Mouse (Mus musculus): ENCODE data around the gene Gm27021. TPM values are rescaled to one million over a fixed set of nuclear protein-coding genes. Genes with fewer than 3 reads are reported as not detected.

The Gm27021 gene
- polyA plus RNA-seq, 1 experiment from 2014 or later = 3.2 TPM

DNA sequence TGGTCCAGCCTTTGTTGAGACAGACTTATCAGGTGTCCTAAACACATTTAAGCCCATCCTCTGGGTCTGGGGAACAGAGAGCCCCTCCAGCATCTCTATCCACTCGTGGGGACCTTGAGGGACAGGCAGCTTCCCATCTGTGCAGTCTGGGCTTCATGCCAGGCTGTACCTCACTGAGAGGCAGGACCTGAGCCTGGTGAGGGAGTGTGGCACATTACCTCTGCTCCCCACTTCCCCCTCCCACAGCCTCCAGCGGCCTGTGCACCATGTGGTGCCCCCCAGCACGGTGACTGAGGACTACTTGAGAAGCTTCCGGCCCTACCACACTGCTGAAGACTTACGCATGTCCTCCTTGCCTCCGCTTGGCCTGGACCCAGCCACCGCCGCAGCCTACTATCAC lies 101.2 kb downstream of the Gm27021 start:
- WGBS = 90% methylated on average over 8 of the region's 8 CpGs
- Histone ChIP-seq H3K9me3 (no peaks in the 10 kb centered on the region), H3K27ac (peak overlapping the region; percentile 74), H3K4me3 (no peak overlapping the region), H3K36me3 (peaks cover 86% of the 10 kb centered on the region), H3K27me3 (ENCODE audit: insufficient read depth, poor library complexity, severe bottlenecking) (peaks cover 3% of the 10 kb centered on the region; the same call in 1 of the 2 replicates), H3K4me1 (replicated peaks) (peaks cover 95% of the 10 kb centered on the region)
- DNase-seq (ENCODE audit: low spot score) = no peak

GRCm38 (mm10) chr8:120565151-120565711 lies 102.6 kb downstream of the Gm27021 start:
- Histone ChIP-seq H3K4me3 (no peak overlapping the region; the same call in 1 of the 2 replicates), H3K4me1 (replicated peaks) (peaks cover 95% of the 10 kb centered on the region), H3K36me3 (peaks cover 77% of the 10 kb centered on the region), H3K9me3 (no peaks in the 10 kb centered on the region), H3K27me3 (ENCODE audit: insufficient read depth, poor library complexity, severe bottlenecking) (peaks cover 3% of the 10 kb centered on the region; the same call in 1 of the 2 replicates), H3K27ac (peak overlapping the region; percentile 75)
- WGBS = 13% methylated on average over 7 of the region's 7 CpGs
- peak; percentile 61 for DNase-seq (ENCODE audit: low spot score)

DNA sequence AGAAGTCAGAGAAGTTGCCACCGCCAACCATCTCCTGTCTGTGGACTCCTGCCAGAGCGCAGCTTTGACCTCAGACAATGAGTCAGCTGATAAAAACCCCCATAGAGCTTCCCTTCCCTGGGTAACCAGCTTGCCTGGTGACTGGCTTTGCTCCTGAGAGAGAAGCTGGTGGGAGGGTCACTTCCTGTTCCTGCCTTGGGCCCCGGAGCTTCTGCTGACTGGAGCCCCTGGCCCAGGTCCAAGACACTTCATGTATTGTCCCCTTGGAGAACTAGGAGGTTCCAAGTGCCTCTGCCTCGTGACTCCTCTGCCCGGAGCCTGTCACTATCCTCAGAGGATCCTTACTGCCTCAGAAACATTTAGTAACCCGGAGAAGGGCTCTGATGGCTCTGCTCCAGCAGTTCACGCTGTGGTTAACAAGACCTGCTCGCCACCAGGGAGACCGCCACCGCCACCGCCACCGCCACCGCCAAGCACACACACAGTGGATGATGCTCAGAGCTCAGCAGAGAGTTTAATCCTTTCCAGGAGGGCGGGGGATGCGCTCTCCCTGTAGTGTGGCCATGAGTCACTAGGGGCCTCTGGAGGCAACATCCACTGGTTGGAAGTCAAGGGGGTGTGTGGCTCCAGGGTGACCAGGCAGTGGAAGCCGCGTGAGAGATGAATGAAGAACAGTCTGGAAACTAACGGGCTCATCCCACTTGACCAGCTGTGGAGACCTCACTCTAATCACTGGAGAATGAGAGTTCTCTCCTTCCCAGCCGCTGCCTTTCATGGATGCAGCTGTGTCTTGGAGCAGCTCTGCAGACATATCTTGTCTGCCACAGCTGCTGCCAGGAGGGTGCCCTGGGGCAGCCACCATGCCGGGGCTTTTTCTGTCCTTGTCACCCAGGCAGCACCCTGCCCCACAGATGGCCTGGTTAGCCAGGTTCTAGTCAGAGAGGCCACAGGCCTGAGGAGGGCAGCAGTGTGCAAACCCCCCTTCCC lies 103.7 kb downstream of the Gm27021 start:
- DNase-seq (ENCODE audit: low spot score) = peak; percentile 50
- Histone ChIP-seq H3K4me3 (peak overlapping the region; percentile 11; the same call in 1 of the 2 replicates), H3K27ac (peak overlapping the region; percentile 84), H3K27me3 (ENCODE audit: insufficient read depth, poor library complexity, severe bottlenecking) (peaks cover 3% of the 10 kb centered on the region; the same call in 1 of the 2 replicates), H3K36me3 (peaks cover 69% of the 10 kb centered on the region), H3K9me3 (no peaks in the 10 kb centered on the region), H3K4me1 (replicated peaks) (peaks cover 95% of the 10 kb centered on the region)
- 47% methylated on average over 20 of the region's 20 CpGs for WGBS

GRCm38 (mm10) chr8:120563348-120563724 lies 104.5 kb downstream of the Gm27021 start:
- 0 out of 2 replicates have a peak overlapping the region, but pooled peaks have one; percentile 11 for H3K4me3 ChIP-seq
- H3K27ac ChIP-seq = peak overlapping the region; percentile 84
- no peaks in the 10 kb centered on the region for H3K9me3 ChIP-seq
- H3K27me3 ChIP-seq (ENCODE audit: insufficient read depth, poor library complexity, severe bottlenecking) = peaks cover 3% of the 10 kb centered on the region; the same call in 1 of the 2 replicates
- peaks cover 68% of the 10 kb centered on the region for H3K36me3 ChIP-seq
- 14% methylated on average over 8 of the region's 8 CpGs for WGBS
- no peak for DNase-seq (ENCODE audit: low spot score)
- peaks cover 100% of the 10 kb centered on the region for H3K4me1 ChIP-seq (replicated peaks)

DNA sequence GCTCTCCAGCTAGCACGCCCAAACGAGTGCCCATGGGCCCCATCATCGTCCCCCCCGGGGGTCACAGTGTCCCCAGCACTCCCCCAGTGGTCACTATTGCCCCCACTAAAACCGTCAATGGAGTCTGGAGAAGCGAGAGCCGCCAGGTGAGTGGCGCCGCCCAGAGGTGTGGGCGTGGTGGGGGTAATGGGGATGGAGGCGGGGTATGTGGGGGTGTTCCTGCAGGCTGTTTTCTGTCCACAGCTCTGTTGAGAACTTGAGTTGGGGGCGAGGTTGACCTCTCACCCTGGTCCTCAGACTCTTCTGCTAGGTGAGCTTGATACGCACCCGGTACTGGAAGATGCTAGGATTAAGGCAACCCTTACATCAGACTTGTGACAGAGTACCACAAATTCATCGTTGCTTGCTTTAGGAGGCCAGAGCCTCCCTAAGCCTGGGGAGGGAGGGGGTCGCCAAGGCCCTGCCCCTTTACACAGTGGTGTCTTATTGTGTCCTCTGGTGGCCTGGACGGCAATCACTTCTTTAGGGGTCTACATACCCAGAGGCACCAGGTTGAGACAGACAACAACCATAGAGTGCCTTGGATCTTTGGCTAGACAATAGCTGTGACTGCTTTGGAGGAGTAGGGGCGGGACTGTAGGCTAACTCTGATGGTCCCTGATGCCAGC lies 105.1 kb downstream of the Gm27021 start:
- Histone ChIP-seq H3K27ac (peak overlapping the region; percentile 84), H3K4me3 (no peak overlapping the region), H3K36me3 (peaks cover 66% of the 10 kb centered on the region), H3K9me3 (no peaks in the 10 kb centered on the region), H3K4me1 (replicated peaks) (peaks cover 100% of the 10 kb centered on the region), H3K27me3 (ENCODE audit: insufficient read depth, poor library complexity, severe bottlenecking) (peaks cover 7% of the 10 kb centered on the region; the same call in 1 of the 2 replicates)
- WGBS = 81% methylated on average over 18 of the region's 18 CpGs
- no peak for DNase-seq (ENCODE audit: low spot score)

GRCm38 (mm10) chr8:120561539-120562435 lies 106.1 kb downstream of the Gm27021 start:
- 84% methylated on average over 22 of the region's 22 CpGs for WGBS
- no peak for DNase-seq (ENCODE audit: low spot score)
- Histone ChIP-seq H3K9me3 (no peaks in the 10 kb centered on the region), H3K4me3 (no peak overlapping the region), H3K4me1 (replicated peaks) (peaks cover 100% of the 10 kb centered on the region), H3K27me3 (ENCODE audit: insufficient read depth, poor library complexity, severe bottlenecking) (peaks cover 10% of the 10 kb centered on the region; the same call in 1 of the 2 replicates), H3K27ac (peak overlapping the region; percentile 84), H3K36me3 (peaks cover 61% of the 10 kb centered on the region)

DNA sequence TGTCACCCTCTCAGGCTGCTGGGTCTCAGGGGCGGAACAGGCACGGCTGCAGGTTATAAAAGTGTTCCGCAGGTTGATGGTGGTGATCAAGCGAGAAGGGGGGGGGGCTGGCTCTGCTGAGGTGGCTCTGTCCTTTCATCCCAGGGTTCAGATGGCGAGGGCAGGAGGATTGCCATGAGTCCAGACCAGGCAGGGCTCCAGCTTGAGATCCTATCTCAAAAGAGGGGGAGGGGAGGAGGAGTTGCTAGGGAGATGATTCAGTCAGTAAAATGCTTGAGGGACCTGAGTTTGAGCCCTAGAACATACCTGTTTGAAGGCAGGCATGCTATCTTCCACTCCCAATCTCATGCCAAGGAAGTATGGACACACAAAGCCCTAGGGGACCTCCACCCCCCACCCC lies 107.3 kb downstream of the Gm27021 start:
- peaks cover 100% of the 10 kb centered on the region for H3K4me1 ChIP-seq (replicated peaks)
- WGBS = 86% methylated on average over 5 of the region's 5 CpGs
- no peaks in the 10 kb centered on the region for H3K9me3 ChIP-seq
- H3K36me3 ChIP-seq = peaks cover 59% of the 10 kb centered on the region
- H3K27ac ChIP-seq = peak overlapping the region; percentile 82
- DNase-seq (ENCODE audit: low spot score) = no peak
- H3K4me3 ChIP-seq = no peak overlapping the region
- 0 out of 2 replicates have a peak, but pooled peaks cover 7% of the 10 kb centered on the region for H3K27me3 ChIP-seq (ENCODE audit: insufficient read depth, poor library complexity, severe bottlenecking)

- 0 out of 2 replicates have a peak, but pooled peaks cover 7% of the 10 kb centered on the region for H3K27me3 ChIP-seq (ENCODE audit: insufficient read depth, poor library complexity, severe bottlenecking)
- H3K36me3 ChIP-seq = peaks cover 64% of the 10 kb centered on the region
- H3K27ac ChIP-seq = peak overlapping the region; percentile 82
- H3K4me3 ChIP-seq = no peak overlapping the region
- no peaks in the 10 kb centered on the region for H3K9me3 ChIP-seq
- no peak for DNase-seq (ENCODE audit: low spot score)
- H3K4me1 ChIP-seq (replicated peaks) = peaks cover 100% of the 10 kb centered on the region
- WGBS = 24% methylated on average over 11 of the region's 11 CpGs
These were observed 108.2 kb downstream of the Gm27021 start for GRCm38 (mm10) chr8:120559654-120560053.

Other genes starting within 250 kb of the Gm27021 start
- gene Gins2, start 78.8 kb downstream of the Gm27021 start, polyA plus RNA-seq (2016; fragmentation: Nextera tagmentation; extraction: Ambion mirVana) = 138 and 165 TPM in 2 replicates
- 2.8 and 4.7 TPM in 2 replicates for gene 1190005I06Rik, start 20.4 kb downstream of the Gm27021 start, polyA plus RNA-seq (2016; fragmentation: Nextera tagmentation; extraction: Ambion mirVana)
- 921 and 1,059 TPM in 2 replicates for gene Cox4i1, start 143 bp upstream of the Gm27021 start, polyA plus RNA-seq (2016; fragmentation: Nextera tagmentation; extraction: Ambion mirVana)
- gene Emc8, start 494 bp upstream of the Gm27021 start, polyA plus RNA-seq (2016; fragmentation: Nextera tagmentation; extraction: Ambion mirVana) = 312 and 362 TPM in 2 replicates
- gene Irf8, start 68.3 kb upstream of the Gm27021 start, polyA plus RNA-seq (2016; fragmentation: Nextera tagmentation; extraction: Ambion mirVana) = 5.4 and 6.3 TPM in 2 replicates

Data from hindbrain, embryonic 10.5 days (tissue).